Mouse (Mus musculus) liver, postnatal 0 days (tissue): Measurements from ENCODE around the gene Kbtbd3. TPM values are rescaled to one million over a fixed set of nuclear protein-coding genes. Genes with fewer than 3 reads are reported as not detected.

ENCODE experiments used
- ATAC-seq: fragments of 200-750 bp; cut with Nextera tagmentation; 2 replicates; pipeline ENCODE4 v1.8.0; 2017; ENCODE audit warnings: mild to moderate bottlenecking, moderate library complexity
- DNase-seq: peaks from one replicate; pipeline ENCODE4 v3.0.0-alpha.2; 2016
- H3K27ac ChIP-seq: fragments of 300-500 bp; sonication (generic); 2 replicates; pipeline ENCODE4 v1.5.1; 2014; ENCODE audit warnings: antibody characterized with exemption, moderate library complexity, mild to moderate bottlenecking, low read depth
- H3K27me3 ChIP-seq: fragments of 300-500 bp; sonication (generic); 2 replicates; pipeline ENCODE4 v1.6.1; 2014; ENCODE audit warnings: low read length, control low read depth, mixed read lengths; ENCODE audit not compliant: insufficient read depth
- H3K36me3 ChIP-seq: fragments of 300-500 bp; sonication (generic); replicated peaks from 2 replicates; pipeline ENCODE4 v1.6.1; 2014; ENCODE audit warnings: mild to moderate bottlenecking, control low read depth, low read length, moderate library complexity, mixed read lengths; ENCODE audit not compliant: insufficient read depth
- H3K4me1 ChIP-seq: fragments of 300-500 bp; sonication (generic); 2 replicates; pipeline ENCODE4 v1.6.1; 2014; ENCODE audit warnings: antibody characterized with exemption, mild to moderate bottlenecking, control low read depth; ENCODE audit not compliant: insufficient read depth
- H3K4me2 ChIP-seq: fragments of 300-500 bp; sonication (generic); 2 replicates; pipeline ENCODE4 v1.6.1; 2014; ENCODE audit warnings: low read depth, mild to moderate bottlenecking, low read length, moderate library complexity, mixed read lengths
- H3K4me3 ChIP-seq: fragments of 300-500 bp; sonication (generic); 2 replicates; pipeline ENCODE4 v1.5.1; 2014; ENCODE audit warnings: low read depth, low read length
- H3K9ac ChIP-seq: fragments of 300-500 bp; sonication (generic); replicated peaks from 2 replicates; pipeline ENCODE4 v1.6.1; 2014; ENCODE audit warnings: mild to moderate bottlenecking, moderate library complexity
- H3K9me3 ChIP-seq: fragments of 300-500 bp; sonication (generic); 2 replicates; pipeline ENCODE4 v1.6.1; 2016; ENCODE audit warnings: mild to moderate bottlenecking, control low read depth, low read length, mixed read lengths
- CTCF ChIP-seq: sonication (generic); IDR thresholded peaks from 2 replicates; pipeline ENCODE4 v1.5.1; 2016; ENCODE audit warnings: antibody characterized with exemption, low read depth
- EP300 ChIP-seq: IDR thresholded peaks from 2 replicates; pipeline ENCODE4 v1.6.1; 2016; ENCODE audit warnings: antibody characterized with exemption, low read depth, mild to moderate bottlenecking
- WGBS: fragments of 180-500 bp; shearing (Covaris S2); extraction: QIAGEN DNeasy Blood & Tissue Kit; methylation state at CpG from one replicate; pipeline ENCODE4 v1.1.7; 2014; ENCODE audit not compliant: insufficient replicate concordance; 5-methylcytosine and 5-hydroxymethylcytosine counted together
- polyA plus RNA-seq: library from polyadenylated mRNA; unstranded; fragments of >200 nt; fragmentation: Nextera tagmentation; extraction: Ambion mirVana; gene quantifications from 2 replicates; pipeline ENCODE4 v1.2.1, GENCODE M21; 2015

Gene Kbtbd3
- polyA plus RNA-seq, 1 experiment from 2014 or later = 3.3 TPM

DNA sequence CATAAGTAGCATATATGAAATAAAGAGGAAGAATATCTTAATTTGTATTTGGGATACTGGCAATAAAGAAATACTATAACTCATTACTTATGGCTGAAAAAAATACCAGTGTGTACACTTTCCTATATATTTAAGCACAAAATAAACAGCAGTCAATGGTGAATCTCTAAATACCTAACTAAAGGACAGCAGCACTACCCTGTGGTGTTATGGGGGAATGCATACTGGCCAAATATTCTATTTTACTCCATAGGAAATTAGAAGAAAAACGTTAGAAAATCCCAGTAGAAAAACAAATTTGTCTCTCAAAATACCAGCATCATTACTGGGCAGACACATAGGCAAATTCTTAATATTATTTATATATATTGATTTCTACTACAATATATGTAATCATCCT is 4.8 kb upstream of the Kbtbd3 start:
- TF ChIP-seq CTCF = peak; percentile 33; the same call in 1 of the 2 replicates
- no peak for TF ChIP-seq EP300
- ATAC-seq = no peak
- Histone ChIP-seq H3K4me2 (no peak overlapping the region), H3K36me3 (0 out of 2 replicates have a peak, but pooled peaks cover 4% of the 10 kb centered on the region), H3K9ac (no peak overlapping the region), H3K4me3 (no peak overlapping the region), H3K9me3 (no peaks in the 10 kb centered on the region), H3K27me3 (no peaks in the 10 kb centered on the region), H3K27ac (no peak overlapping the region), H3K4me1 (peaks cover 3% of the 10 kb centered on the region)
- 52% methylated on average over 1 of the region's 1 CpGs for WGBS
- no peak for DNase-seq

DNA sequence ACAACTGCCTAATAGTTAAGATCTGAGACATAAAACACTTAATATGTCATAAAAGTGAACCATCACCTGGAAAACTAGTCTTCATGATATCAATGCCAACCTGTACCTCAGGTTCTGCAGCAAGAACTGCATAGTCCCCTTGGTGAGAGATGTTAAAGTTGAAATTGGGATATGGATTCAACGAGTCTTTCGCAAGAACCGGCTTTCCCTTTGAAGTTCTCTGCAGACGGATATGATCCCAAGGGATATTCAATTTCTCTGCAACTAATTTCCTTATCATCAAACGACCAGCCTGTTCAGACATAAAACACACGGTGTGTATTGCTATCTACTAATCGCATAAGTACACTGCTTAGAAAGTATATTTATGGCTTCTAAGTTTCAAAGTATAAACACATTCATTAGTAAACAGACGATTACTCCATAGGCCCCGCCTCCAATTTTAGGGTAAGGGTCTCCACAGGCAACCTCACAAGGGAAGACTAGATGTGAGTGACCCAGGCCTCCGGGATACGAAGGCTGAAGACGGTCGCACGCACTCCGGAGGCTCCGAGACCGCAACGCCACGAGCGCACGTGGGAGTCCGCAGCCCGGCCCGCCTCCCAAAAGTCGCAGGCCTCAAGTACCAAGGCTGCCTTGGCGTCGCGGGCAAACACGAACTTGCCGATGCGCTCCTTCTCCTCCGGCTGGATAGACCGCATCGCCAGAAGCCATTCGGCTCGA is 844 bp upstream of the Kbtbd3 start:
- Histone ChIP-seq H3K36me3 (no peaks in the 10 kb centered on the region), H3K4me1 (0 out of 2 replicates have a peak, but pooled peaks cover 8% of the 10 kb centered on the region), H3K27ac (peak overlapping the region; percentile 84), H3K9me3 (no peaks in the 10 kb centered on the region), H3K27me3 (no peaks in the 10 kb centered on the region), H3K4me2 (peak overlapping the region; percentile 87), H3K4me3 (peak overlapping the region; percentile 69), H3K9ac (peak overlapping the region; percentile 72)
- ATAC-seq = peak; percentile 49
- WGBS = 1% methylated on average over 36 of the region's 36 CpGs
- TF ChIP-seq CTCF (no peak), EP300 (no peak)
- peak; percentile 28 for DNase-seq

DNA sequence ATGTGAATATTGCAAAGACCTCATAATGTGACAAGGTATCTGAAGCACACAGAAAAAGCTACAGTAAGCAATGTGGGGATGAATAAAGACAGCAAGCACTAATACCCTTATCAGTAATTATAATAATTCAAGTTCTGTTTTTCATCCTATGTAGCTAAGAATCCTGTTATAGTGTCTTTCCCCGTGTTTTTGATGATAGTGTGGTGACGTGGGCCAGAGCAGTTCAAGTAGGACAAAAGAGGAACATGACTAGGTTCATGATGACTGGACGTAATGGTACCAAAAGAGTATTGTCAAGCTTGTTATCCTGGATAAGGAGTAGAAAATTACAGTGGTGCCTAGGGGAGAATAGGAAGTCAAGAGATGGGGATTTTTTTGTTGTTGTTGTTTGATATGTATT is 1.1 kb downstream of the Kbtbd3 start:
- Histone ChIP-seq H3K9ac (peak overlapping the region; percentile 75), H3K27ac (no peak overlapping the region), H3K4me2 (peak overlapping the region; percentile 87), H3K9me3 (no peaks in the 10 kb centered on the region), H3K4me3 (peak overlapping the region; percentile 69), H3K4me1 (0 out of 2 replicates have a peak, but pooled peaks cover 8% of the 10 kb centered on the region), H3K36me3 (no peaks in the 10 kb centered on the region), H3K27me3 (no peaks in the 10 kb centered on the region)
- 37% methylated on average over 3 of the region's 3 CpGs for WGBS
- ATAC-seq = no peak
- no peak for DNase-seq
- no peak for TF ChIP-seq CTCF
- TF ChIP-seq EP300 = no peak

DNA sequence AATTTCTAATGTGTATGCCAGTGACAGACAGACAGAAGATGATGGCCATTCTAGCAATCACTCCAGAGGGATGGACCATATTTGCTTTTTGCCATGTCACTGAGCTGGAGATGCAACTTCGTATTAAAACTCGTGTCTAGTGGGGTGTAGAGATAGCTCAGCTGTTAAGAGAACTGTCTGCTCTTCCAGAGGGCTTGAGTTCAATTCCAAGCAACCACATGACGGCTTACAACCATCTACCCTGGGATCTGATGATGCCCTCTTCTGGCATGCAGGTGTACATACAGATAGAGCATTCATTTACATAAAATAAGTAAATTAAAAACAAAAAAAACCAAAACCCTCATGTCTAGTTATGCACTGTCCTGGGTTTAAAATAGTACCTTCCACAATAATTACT is 1.5 kb downstream of the Kbtbd3 start:
- peak overlapping the region; percentile 87; the same call in 1 of the 2 replicates for H3K4me2 ChIP-seq
- H3K4me1 ChIP-seq = 0 out of 2 replicates have a peak, but pooled peaks cover 8% of the 10 kb centered on the region
- H3K36me3 ChIP-seq = no peaks in the 10 kb centered on the region; the same call in 1 of the 2 replicates
- H3K27me3 ChIP-seq = no peaks in the 10 kb centered on the region
- H3K9me3 ChIP-seq = no peaks in the 10 kb centered on the region
- H3K9ac ChIP-seq = no peak overlapping the region
- H3K4me3 ChIP-seq = no peak overlapping the region
- TF ChIP-seq CTCF (peak; percentile 37), EP300 (no peak)
- H3K27ac ChIP-seq = no peak overlapping the region
- ATAC-seq = no peak
- no peak for DNase-seq
- 59% methylated on average over 3 of the region's 3 CpGs for WGBS

DNA sequence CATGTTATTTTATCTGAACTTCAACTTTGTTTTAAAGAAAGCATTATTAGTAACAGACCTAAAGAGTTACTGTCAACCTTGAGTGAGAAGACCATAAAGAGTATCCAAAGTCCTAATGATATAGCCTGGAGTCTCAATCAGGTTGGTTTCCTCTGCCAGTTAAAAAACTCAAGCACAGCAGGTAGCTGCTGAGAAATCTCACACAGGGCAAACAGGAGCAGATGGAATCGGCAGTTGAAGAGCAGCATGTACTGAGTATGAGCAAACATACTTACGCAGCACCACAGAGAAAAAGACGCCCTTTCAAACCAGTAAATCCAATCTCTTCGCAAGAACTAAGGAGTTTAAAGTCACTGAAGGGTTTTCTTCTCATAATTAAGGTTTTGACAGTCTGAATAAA is 4.3 kb downstream of the Kbtbd3 start:
- Histone ChIP-seq H3K4me3 (no peak overlapping the region), H3K9me3 (no peaks in the 10 kb centered on the region), H3K4me2 (no peak overlapping the region), H3K27ac (no peak overlapping the region), H3K27me3 (no peaks in the 10 kb centered on the region), H3K4me1 (0 out of 2 replicates have a peak, but pooled peaks cover 8% of the 10 kb centered on the region), H3K9ac (no peak overlapping the region), H3K36me3 (no peaks in the 10 kb centered on the region; the same call in 1 of the 2 replicates)
- no peak for DNase-seq
- 86% methylated on average over 4 of the region's 4 CpGs for WGBS
- TF ChIP-seq CTCF = no peak
- no peak for TF ChIP-seq EP300
- ATAC-seq = no peak

DNA sequence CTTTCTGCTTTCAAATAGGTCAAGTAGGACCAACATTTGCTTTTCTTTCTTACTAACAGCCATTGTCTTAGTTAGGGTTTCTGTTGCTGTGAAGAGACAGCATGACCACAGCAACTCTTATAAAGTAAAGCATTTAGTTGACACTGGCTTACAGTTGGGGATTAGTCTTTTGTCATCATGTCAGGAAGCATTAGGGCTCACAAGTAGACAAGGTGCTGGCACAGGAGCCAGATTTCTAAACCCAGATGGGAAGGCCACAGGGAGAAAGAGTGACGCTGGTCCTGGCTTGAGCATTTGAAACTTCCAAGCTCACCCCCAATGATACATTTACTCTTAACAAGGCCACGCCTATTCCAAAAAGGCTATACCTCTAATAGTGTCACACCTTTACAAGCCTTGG is 6.1 kb downstream of the Kbtbd3 start:
- DNase-seq (no peak), ATAC-seq (no peak)
- 0 out of 2 replicates have a peak, but pooled peaks cover 3% of the 10 kb centered on the region for H3K4me1 ChIP-seq
- no peaks in the 10 kb centered on the region for H3K9me3 ChIP-seq
- 84% methylated on average over 2 of the region's 2 CpGs for WGBS
- H3K27me3 ChIP-seq = no peaks in the 10 kb centered on the region
- H3K4me2 ChIP-seq = no peak overlapping the region
- no peak for TF ChIP-seq EP300
- no peak for TF ChIP-seq CTCF
- H3K4me3 ChIP-seq = no peak overlapping the region
- no peak overlapping the region for H3K9ac ChIP-seq
- H3K36me3 ChIP-seq = no peaks in the 10 kb centered on the region; the same call in 1 of the 2 replicates
- H3K27ac ChIP-seq = no peak overlapping the region
